Mouse (Mus musculus): ENCODE data around the gene Gpr171. TPM values are rescaled to one million over a fixed set of nuclear protein-coding genes. Genes with fewer than 3 reads are reported as not detected.

Gpr171 gene
- polyA plus RNA-seq, 1 experiment from 2014 or later = 0.53 TPM

- Histone ChIP-seq H3K36me3 (no peaks in the 10 kb centered on the region), H3K27me3 (ENCODE audit: low read depth, poor library complexity, severe bottlenecking) (no peaks in the 10 kb centered on the region), H3K9me3 (replicated peaks) (no peaks in the 10 kb centered on the region), H3K4me3 (no peak overlapping the region), H3K27ac (no peak overlapping the region), H3K4me1 (0 out of 2 replicates have a peak, but pooled peaks cover 9% of the 10 kb centered on the region)
- WGBS = 91% methylated on average over 4 of the region's 4 CpGs
- DNase-seq (ENCODE audit: low spot score) = no peak
Observed at GRCm38 (mm10) chr3:59063431-59063830, 38.2 kb downstream of the Gpr171 start.

DNA sequence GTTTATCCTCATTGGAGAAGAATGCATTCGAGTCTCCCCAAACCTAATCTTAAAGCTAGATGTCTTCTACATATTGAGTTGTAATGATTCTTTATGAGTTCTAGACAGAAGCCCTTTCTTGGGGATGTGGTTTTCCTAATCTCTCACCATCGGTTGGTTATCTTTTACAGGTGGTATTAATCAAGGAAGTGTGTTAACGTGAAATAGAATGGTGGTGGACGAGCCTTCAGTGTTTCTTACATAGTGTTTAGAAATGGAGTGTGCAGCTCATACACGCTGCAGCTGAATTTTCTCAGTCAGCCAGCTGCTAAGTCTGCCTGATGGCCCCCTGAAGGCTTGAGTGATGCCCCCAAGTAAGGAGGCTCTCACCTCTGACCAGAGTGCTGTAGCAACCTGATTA, 39.5 kb downstream of the Gpr171 start:
- Histone ChIP-seq H3K4me3 (no peak overlapping the region), H3K4me1 (0 out of 2 replicates have a peak, but pooled peaks cover 10% of the 10 kb centered on the region), H3K27me3 (ENCODE audit: low read depth, poor library complexity, severe bottlenecking) (no peaks in the 10 kb centered on the region), H3K27ac (no peak overlapping the region), H3K36me3 (no peaks in the 10 kb centered on the region), H3K9me3 (replicated peaks) (no peaks in the 10 kb centered on the region)
- 51% methylated on average over 5 of the region's 5 CpGs for WGBS
- DNase-seq (ENCODE audit: low spot score) = no peak

GRCm38 (mm10) chr3:59060131-59060530, 41.5 kb downstream of the Gpr171 start:
- no peak for DNase-seq (ENCODE audit: low spot score)

DNA sequence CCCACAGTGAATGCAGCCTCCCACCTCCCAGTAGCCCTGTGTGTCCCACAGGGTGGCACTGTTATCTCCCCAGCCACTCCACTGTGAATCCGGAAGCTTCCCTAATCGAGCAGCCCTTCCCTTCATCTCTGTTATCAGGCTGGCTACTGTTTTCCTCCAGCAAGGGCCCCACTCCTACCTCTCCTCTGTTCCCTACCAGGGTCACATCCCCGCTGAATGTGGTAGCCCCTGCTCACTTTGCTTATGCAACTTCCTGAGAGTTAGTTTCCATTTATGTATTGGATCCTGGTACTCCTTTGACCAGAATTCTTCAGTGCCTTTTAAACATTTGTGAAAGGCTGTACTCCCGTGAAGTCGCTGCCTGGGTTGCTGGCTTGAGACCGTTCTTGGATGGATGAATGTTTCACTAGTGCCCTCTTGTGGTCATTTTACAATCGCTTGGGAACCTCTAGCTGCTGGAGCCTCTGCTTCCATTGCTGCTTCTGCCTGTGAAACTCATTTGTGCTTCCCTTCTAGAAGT, 42.5 kb downstream of the Gpr171 start:
- Histone ChIP-seq H3K27me3 (ENCODE audit: low read depth, poor library complexity, severe bottlenecking) (no peaks in the 10 kb centered on the region), H3K9me3 (replicated peaks) (no peaks in the 10 kb centered on the region), H3K4me1 (0 out of 2 replicates have a peak, but pooled peaks cover 10% of the 10 kb centered on the region), H3K27ac (no peak overlapping the region), H3K36me3 (no peaks in the 10 kb centered on the region), H3K4me3 (no peak overlapping the region)
- 2% methylated on average over 7 of the region's 7 CpGs for WGBS
- DNase-seq (ENCODE audit: low spot score) = peak; percentile 51

More at GRCm38 (mm10) chr3:59060131-59060530, 41.5 kb downstream of the Gpr171 start:
- Histone ChIP-seq H3K27me3 (ENCODE audit: low read depth, poor library complexity, severe bottlenecking) (no peaks in the 10 kb centered on the region), H3K27ac (no peak overlapping the region), H3K9me3 (replicated peaks) (no peaks in the 10 kb centered on the region), H3K4me3 (no peak overlapping the region), H3K4me1 (0 out of 2 replicates have a peak, but pooled peaks cover 10% of the 10 kb centered on the region), H3K36me3 (no peaks in the 10 kb centered on the region)
- 86% methylated on average over 7 of the region's 7 CpGs for WGBS

DNA sequence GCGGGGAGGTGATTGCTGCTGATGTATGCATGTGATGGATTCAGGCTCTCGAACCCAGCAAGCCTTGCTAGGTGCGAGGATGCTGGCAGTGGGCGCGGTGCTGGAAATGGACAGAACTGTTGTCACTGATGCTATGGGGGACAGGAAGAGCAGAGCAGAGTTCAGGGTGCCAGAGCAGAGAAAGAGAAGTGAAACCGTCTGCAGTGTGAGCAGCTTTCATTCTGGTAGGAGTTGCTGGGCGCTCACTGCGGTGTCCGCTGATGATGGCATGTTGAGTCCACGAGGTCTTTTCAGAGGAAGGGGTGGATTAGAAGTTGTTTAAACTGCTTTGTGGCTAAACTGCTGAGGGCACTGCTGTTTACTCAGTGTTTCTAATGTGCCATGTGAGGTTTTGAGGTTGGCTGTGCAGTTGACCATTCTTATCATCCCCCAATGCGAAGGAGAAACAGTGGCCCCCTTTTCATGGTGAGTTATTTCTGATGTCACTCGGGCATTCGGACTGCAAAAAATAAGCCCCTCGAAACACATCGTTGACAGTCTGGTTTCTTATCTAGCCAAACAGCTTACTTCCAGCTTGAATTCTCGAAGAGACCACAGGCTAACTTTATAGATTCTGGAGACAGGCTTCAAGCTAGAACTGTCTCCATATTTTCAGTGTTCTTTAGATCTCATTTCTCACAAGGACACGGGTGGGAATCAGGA, 46.6 kb downstream of the Gpr171 start:
- Histone ChIP-seq H3K4me1 (0 out of 2 replicates have a peak, but pooled peaks cover 7% of the 10 kb centered on the region), H3K27ac (no peak overlapping the region), H3K9me3 (replicated peaks) (no peaks in the 10 kb centered on the region), H3K27me3 (ENCODE audit: low read depth, poor library complexity, severe bottlenecking) (no peaks in the 10 kb centered on the region), H3K4me3 (no peak overlapping the region), H3K36me3 (no peaks in the 10 kb centered on the region)
- WGBS = 91% methylated on average over 17 of the region's 17 CpGs
- no peak for DNase-seq (ENCODE audit: low spot score)

Other genes starting within 250 kb of the Gpr171 start
- 0.10 TPM in 1 of 2 replicates, not detected in the other for gene Clrn1, start 216.5 kb downstream of the Gpr171 start, polyA plus RNA-seq (2016; fragmentation: Nextera tagmentation; extraction: Ambion mirVana)
- gene Med12l, start 96.0 kb downstream of the Gpr171 start, polyA plus RNA-seq (2016; fragmentation: Nextera tagmentation; extraction: Ambion mirVana) = 0.77 and 1.0 TPM in 2 replicates
- 0.70 and 0.89 TPM in 2 replicates for gene P2ry14, start 51.8 kb upstream of the Gpr171 start, polyA plus RNA-seq (2016; fragmentation: Nextera tagmentation; extraction: Ambion mirVana)
- gene Gpr87, start 93.3 kb upstream of the Gpr171 start, polyA plus RNA-seq (2016; fragmentation: Nextera tagmentation; extraction: Ambion mirVana) = 0.33 and 0.84 TPM in 2 replicates
- 0.25 and 0.30 TPM in 2 replicates for gene P2ry13, start 109.1 kb upstream of the Gpr171 start, polyA plus RNA-seq (2016; fragmentation: Nextera tagmentation; extraction: Ambion mirVana)
- gene P2ry12, start 161.1 kb upstream of the Gpr171 start, polyA plus RNA-seq (2016; fragmentation: Nextera tagmentation; extraction: Ambion mirVana) = 0.06 and 0.40 TPM in 2 replicates
- gene Igsf10, start 242.6 kb upstream of the Gpr171 start, polyA plus RNA-seq (2016; fragmentation: Nextera tagmentation; extraction: Ambion mirVana) = 2.9 and 4.2 TPM in 2 replicates

All from limb, embryonic 10.5 days (tissue).